Mouse (Mus musculus): ENCODE measurements around the gene Zfp827.

The Zfp827 gene

GRCm38 (mm10) chr8:79224363-79224762 lies 196.1 kb downstream of the Zfp827 start:
- DNase-seq: no peak

- DNase-seq: no peak
Measured at GRCm38 (mm10) chr8:79225586-79225985, 197.3 kb downstream of the Zfp827 start.

- DNase-seq: no peak
Measured at GRCm38 (mm10) chr8:79226046-79226445, 197.8 kb downstream of the Zfp827 start.

- no peak for DNase-seq
Measured at GRCm38 (mm10) chr8:79227194-79227593, 199.0 kb downstream of the Zfp827 start.

- DNase-seq: no peak
Measured at GRCm38 (mm10) chr8:79227916-79228315, 199.7 kb downstream of the Zfp827 start.

DNA sequence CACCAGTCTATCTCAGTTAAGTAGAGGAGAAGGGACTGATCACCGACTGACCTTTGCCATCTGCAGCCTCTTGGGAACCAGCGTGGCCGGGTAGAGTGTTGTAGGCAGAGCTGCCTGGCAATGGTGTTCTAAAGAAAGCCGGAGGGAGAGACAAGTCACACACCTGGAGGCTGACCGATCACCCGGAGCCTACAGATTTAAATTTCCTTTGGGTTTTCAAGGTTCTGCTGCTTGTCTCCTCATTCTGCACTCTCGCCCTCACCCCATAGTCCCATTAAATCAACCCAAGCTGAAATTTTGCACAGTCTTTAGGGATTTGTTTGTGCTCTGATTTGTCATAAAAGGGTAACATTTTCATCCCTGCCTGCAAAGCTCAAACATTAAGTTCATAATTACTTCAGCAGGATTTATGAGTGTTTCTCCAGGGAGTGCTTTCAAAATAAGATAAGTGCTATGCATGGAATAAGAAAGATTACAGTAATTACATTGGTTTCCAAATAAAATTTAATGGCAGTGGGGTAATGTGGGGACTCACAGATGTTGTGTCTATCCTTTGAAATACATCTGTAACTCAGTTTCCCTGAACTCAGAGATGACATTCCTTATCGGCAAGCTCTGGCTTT lies 201.1 kb downstream of the Zfp827 start:
- peak; percentile 21 to 33 for DNase-seq

DNA sequence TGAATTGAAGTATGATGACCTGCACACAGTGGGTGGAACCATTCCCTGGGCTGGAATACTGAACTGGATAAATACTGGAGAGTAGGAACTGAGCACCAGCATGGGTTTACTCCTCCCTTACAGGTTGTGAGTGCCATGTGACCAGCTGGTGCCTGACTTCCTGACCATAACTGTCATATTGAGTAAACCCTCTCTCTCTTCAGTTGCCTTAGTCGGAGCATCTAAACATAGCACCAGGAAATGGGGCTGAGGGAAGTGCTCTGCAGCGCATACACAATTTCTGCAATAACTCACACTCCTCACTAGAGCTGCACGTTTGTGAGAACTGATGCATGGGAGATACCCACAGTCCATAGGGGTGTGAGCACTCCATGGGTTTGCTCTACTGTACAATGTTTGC lies 211.1 kb downstream of the Zfp827 start:
- DNase-seq: no peak

DNA sequence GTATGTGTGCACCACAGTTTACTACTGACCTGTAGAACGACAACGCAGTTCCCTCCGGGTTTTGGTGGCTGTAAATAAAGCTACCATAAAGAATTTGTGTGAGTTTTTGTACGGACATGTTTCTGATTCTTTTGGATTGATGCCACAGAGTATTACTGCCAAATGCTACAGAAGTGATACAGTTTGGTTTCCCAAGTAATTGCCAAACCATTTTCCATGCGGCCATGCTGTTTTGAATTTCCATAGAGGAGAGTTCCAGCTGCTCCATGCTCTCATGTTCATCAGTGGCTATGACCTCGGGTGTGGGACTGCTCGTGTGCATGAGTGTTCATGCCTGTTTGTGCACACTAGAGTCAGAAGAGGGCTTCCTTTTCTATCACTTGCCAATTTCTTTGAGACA lies 211.8 kb downstream of the Zfp827 start:
- no peak for DNase-seq
